Mouse (Mus musculus) brain, embryonic 14.5 days (tissue): Measurements from ENCODE around the gene Gm5901.

Experiments used
- CTCF ChIP-seq: fragments of 200-500 bp; IDR thresholded peaks from 2 replicates; pipeline ENCODE4 v1.5.1; 2012; ENCODE audit warnings: inconsistent platforms, mild to moderate bottlenecking, moderate library complexity, borderline replicate concordance; ENCODE audit not compliant: insufficient read depth, insufficient read length; ENCODE audit errors: extremely low read depth
- POLR2A ChIP-seq: fragments of 200-500 bp; IDR thresholded peaks from 2 replicates; pipeline ENCODE4 v1.6.1; 2012; ENCODE audit warnings: mild to moderate bottlenecking, inconsistent platforms, borderline replicate concordance; ENCODE audit not compliant: poor library complexity, insufficient read depth, insufficient read length, severe bottlenecking; ENCODE audit errors: extremely low read depth

DNA sequence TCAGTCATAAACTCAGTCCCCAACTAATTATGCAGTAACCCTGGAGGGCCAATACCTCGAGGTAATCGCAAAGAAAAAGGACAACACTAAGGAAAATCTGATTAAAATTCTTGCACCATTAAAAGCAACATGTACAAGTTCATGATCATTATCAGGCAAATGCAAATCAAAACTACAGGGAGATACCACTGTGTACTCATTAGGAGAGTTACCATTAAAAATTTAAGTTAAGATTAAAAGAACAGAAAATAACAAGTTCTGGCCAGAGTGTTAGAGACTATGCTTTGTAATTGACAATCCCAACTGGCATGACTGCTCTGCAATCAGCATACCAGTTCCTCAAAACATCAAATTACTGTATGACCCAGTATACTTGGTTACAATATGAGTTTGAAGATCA lies 32.1 kb upstream of the Gm5901 start:
- TF ChIP-seq CTCF (no peak), POLR2A (no peak)
